Mouse (Mus musculus): ENCODE results near the gene Olfr430. TPM values are rescaled to one million over a fixed set of nuclear protein-coding genes. Genes with fewer than 3 reads are reported as not detected.

The Olfr430 gene
- polyA plus RNA-seq, 3 experiments from 2014 or later, result not detected

Other genes with a start within 250 kb of the Olfr430 start
- gene Ifi211, start 153.6 kb upstream of the Olfr430 start, polyA plus RNA-seq (2017; shearing (Covaris generic)), result 1 to 10 TPM; 1.1 to 7.2 (median 2.0) TPM
- gene Mndal, start 124.1 kb upstream of the Olfr430 start, polyA plus RNA-seq (2017; shearing (Covaris generic)), result 100 to 1,000 TPM; 399 to 475 (median 464) TPM
- gene Ifi203, start 123.9 kb upstream of the Olfr430 start, polyA plus RNA-seq (2017; shearing (Covaris generic)), result 100 to 1,000 TPM; 241 to 353 (median 324) TPM
- gene Ifi202b, start 83.9 kb upstream of the Olfr430 start, polyA plus RNA-seq (2017; shearing (Covaris generic)), result not detected
- gene Ifi205, start 34.8 kb upstream of the Olfr430 start, polyA plus RNA-seq (2017; shearing (Covaris generic)), result under 1 TPM in 2 of 3 experiments, not detected in 1; 0.09 to 0.94 TPM
- not detected for gene Olfr433, start 25.9 kb upstream of the Olfr430 start, polyA plus RNA-seq (2017; shearing (Covaris generic))
- not detected for gene Olfr432, start 17.4 kb upstream of the Olfr430 start, polyA plus RNA-seq (2017; shearing (Covaris generic))
- not detected for gene Olfr429, start 17.7 kb downstream of the Olfr430 start, polyA plus RNA-seq (2017; shearing (Covaris generic))
- not detected for gene Olfr427, start 30.3 kb downstream of the Olfr430 start, polyA plus RNA-seq (2017; shearing (Covaris generic))
- gene Olfr231, start 54.6 kb downstream of the Olfr430 start, polyA plus RNA-seq (2017; shearing (Covaris generic)), result not detected
- not detected for gene Olfr424, start 64.9 kb downstream of the Olfr430 start, polyA plus RNA-seq (2017; shearing (Covaris generic))
- gene Olfr420, start 89.0 kb downstream of the Olfr430 start, polyA plus RNA-seq (2017; shearing (Covaris generic)), result not detected
- gene Spta1, start 106.2 kb downstream of the Olfr430 start, polyA plus RNA-seq (2017; shearing (Covaris generic)), result under 1 TPM in 1 of 3 experiments, not detected in 2; 0.04 TPM
- gene Olfr419, start 185.5 kb downstream of the Olfr430 start, polyA plus RNA-seq (2017; shearing (Covaris generic)), result not detected